Mouse (Mus musculus) skeletal muscle tissue, adult 2 months (tissue): ENCODE measurements at regions not wholly inside any gene's neighbourhood (a gene's known extent, or its start where the extent isn't known, plus 50 kb on each side); places are given as distances from the start of the nearest gene placed in this dataset.

ENCODE experiments used
- DNase-seq: peaks from one replicate; pipeline ENCODE4 v3.0.0-alpha.2; 2012; ENCODE audit warnings: low read depth, low spot score

GRCm38 (mm10) chr13:110977379-110977778 is 277.4 kb upstream of the Actbl2 start:
- no peak for DNase-seq

- DNase-seq: no peak
Observed at GRCm38 (mm10) chr13:110978022-110978421, 276.8 kb upstream of the Actbl2 start.

- no peak for DNase-seq
Observed at GRCm38 (mm10) chr13:110990677-110991076, 264.1 kb upstream of the Actbl2 start.

GRCm38 (mm10) chr13:110991121-110991520 is 263.7 kb upstream of the Actbl2 start:
- no peak for DNase-seq

GRCm38 (mm10) chr13:110994596-110994995 is 260.2 kb upstream of the Actbl2 start:
- DNase-seq: no peak

GRCm38 (mm10) chr13:111002670-111003069 is 252.1 kb upstream of the Actbl2 start:
- no peak for DNase-seq

GRCm38 (mm10) chr13:111014142-111014541 is 240.7 kb upstream of the Actbl2 start:
- no peak for DNase-seq

GRCm38 (mm10) chr13:111030111-111030510 is 224.7 kb upstream of the Actbl2 start:
- no peak for DNase-seq

GRCm38 (mm10) chr13:111031633-111032032 is 223.2 kb upstream of the Actbl2 start:
- no peak for DNase-seq

GRCm38 (mm10) chr13:111043637-111044036 is 211.2 kb upstream of the Actbl2 start:
- DNase-seq: no peak

- no peak for DNase-seq
Observed at GRCm38 (mm10) chr13:111044328-111045002, 210.3 kb upstream of the Actbl2 start.

- DNase-seq: no peak
Observed at GRCm38 (mm10) chr13:111050097-111050496, 204.7 kb upstream of the Actbl2 start.

GRCm38 (mm10) chr13:111055817-111056216 is 199.0 kb upstream of the Actbl2 start:
- no peak for DNase-seq

- DNase-seq: no peak
Observed at GRCm38 (mm10) chr13:111087753-111088152, 167.1 kb upstream of the Actbl2 start.

GRCm38 (mm10) chr13:111096071-111096470 is 158.7 kb upstream of the Actbl2 start:
- DNase-seq: no peak

- DNase-seq: no peak
Observed at GRCm38 (mm10) chr13:111097336-111097735, 157.5 kb upstream of the Actbl2 start.

GRCm38 (mm10) chr13:111098738-111099137 is 156.1 kb upstream of the Actbl2 start:
- no peak for DNase-seq

GRCm38 (mm10) chr13:111099252-111099651 is 155.6 kb upstream of the Actbl2 start:
- peak; percentile 7 for DNase-seq

GRCm38 (mm10) chr13:111100448-111100847 is 154.4 kb upstream of the Actbl2 start:
- DNase-seq: no peak

- DNase-seq: no peak
Observed at GRCm38 (mm10) chr13:111104567-111105219, 150.1 kb upstream of the Actbl2 start.

- no peak for DNase-seq
Observed at GRCm38 (mm10) chr13:111131108-111131507, 123.7 kb upstream of the Actbl2 start.

GRCm38 (mm10) chr13:111136392-111136791 is 118.4 kb upstream of the Actbl2 start:
- DNase-seq: no peak

GRCm38 (mm10) chr13:111142757-111143420 is 111.9 kb upstream of the Actbl2 start:
- no peak for DNase-seq
